Mouse (Mus musculus): ENCODE measurements around the gene Mdm4. TPM values are rescaled to one million over a fixed set of nuclear protein-coding genes. Genes with fewer than 3 reads are reported as not detected.

Gene Mdm4
- polyA plus RNA-seq (2014; fragmentation: Illumina TruSeq; extraction: RNeasy Lipid Tissue Mini Kit (QIAGEN cat#74804); ENCODE audit: low replicate concordance): 118 TPM

DNA sequence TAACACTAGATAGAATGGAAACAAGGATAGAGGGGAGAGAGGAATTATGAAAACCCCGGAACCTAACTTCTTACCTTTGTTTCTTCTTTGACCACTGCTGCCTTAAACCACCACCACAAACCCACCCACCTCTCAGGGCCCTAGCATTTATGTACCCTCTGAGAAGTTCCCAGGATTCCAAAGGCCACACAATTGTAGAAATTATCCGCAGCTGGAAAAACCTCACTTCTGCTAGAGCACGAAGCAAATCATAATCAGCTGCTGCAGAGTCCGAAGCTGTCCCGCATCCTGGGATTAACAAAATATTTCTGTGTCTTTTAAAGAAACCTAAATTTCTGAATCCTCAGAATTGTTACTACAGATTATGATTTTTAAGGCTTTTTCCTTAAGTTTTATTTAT, at the start of gene Mdm4:
Mdm4 (minus strand) TSS at position 101 of the 400 bp plus-strand sequence.

DNA sequence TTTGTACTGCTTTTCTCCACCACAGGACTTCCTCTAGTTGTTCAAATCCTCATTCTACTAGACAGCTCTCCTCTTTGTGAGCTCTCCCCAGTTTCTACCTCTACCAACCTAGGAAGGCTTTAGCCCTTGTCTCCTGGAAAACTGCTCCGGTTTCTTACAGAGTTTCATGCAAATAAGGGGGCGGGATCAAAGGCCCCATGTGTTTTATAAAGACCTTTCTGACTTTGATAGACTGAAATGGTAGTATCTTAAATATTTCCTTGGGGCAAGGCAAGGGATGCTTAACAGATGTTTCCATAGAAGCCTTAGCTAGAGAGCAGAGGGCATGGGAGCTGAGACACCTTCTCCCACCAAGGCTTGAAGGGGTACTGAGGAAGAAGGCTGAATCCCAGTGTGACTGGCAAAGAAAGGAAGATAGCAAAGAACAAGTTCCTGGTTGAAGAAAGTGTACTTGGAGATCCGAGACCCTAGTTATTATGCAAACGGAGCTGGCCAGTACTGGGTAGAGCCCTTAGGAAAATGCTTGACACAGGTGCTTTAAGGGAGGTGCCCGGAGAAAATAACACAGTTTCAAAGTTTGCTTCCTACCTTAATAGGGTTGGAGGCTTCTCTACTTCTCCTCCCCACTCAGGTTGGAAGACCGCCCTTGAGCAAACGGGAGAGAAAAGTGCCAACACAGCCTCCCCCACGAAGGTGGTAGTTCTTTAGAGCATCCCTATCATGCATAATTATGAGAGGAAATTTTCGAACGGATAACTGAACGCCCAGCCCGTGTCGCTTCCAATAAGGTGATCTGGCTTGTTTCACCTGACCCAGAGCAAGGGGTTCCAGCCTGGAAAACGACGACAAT, 14.9 kb upstream of the Mdm4 start, which contains the start of gene Pik3c2b:
Pik3c2b (plus strand) TSS at position 657 of the 850 bp plus-strand sequence.

Other genes with a start within 250 kb of the Mdm4 start
- not detected for gene Lrrn2, start 150.3 kb downstream of the Mdm4 start, polyA plus RNA-seq (2014; fragmentation: Illumina TruSeq; extraction: RNeasy Lipid Tissue Mini Kit (QIAGEN cat#74804); ENCODE audit: low replicate concordance)
- 5.8 TPM for gene Pik3c2b, start 15.1 kb upstream of the Mdm4 start, polyA plus RNA-seq (2014; fragmentation: Illumina TruSeq; extraction: RNeasy Lipid Tissue Mini Kit (QIAGEN cat#74804); ENCODE audit: low replicate concordance)
- 159 TPM for gene Ppp1r15b, start 100.6 kb upstream of the Mdm4 start, polyA plus RNA-seq (2014; fragmentation: Illumina TruSeq; extraction: RNeasy Lipid Tissue Mini Kit (QIAGEN cat#74804); ENCODE audit: low replicate concordance)
- gene Plekha6, start 133.6 kb upstream of the Mdm4 start, polyA plus RNA-seq (2014; fragmentation: Illumina TruSeq; extraction: RNeasy Lipid Tissue Mini Kit (QIAGEN cat#74804); ENCODE audit: low replicate concordance): 21.9 TPM